Mouse (Mus musculus): Measurements from ENCODE around the gene Mal.

- TF ChIP-seq POLR2A (IDR thresholded peaks at IDR 0.05; ENCODE audit: control insufficient read depth, extremely low read depth, insufficient read depth, low read length, poor library complexity) (no peak), CTCF (IDR thresholded peaks at IDR 0.05; ENCODE audit: borderline replicate concordance, control insufficient read depth, extremely low read depth, insufficient read depth, low read length, poor library complexity) (no peak)
These were observed 37.2 kb downstream of the Mal start for GRCm38 (mm10) chr2:127619311-127619710.

Measured in thymus, adult 2 months (tissue).